Mouse (Mus musculus) hindbrain, embryonic 11.5 days (tissue): ENCODE measurements at regions not wholly inside any gene's neighbourhood (a gene's known extent, or its start where the extent isn't known, plus 50 kb on each side); places are given as distances from the start of the nearest gene placed in this dataset.
"Not testable (repeated sequence)": the region's sequence is repeated elsewhere in the genome, so short reads cannot be mapped to it uniquely, and the experiment has no call there.

Experiments used
- ATAC-seq: fragments of 200-750 bp; cut with Nextera tagmentation; 2 replicates; pipeline ENCODE4 v1.8.0; 2017; ENCODE audit warnings: mild to moderate bottlenecking, moderate TSS enrichment, moderate library complexity; ENCODE audit not compliant: low FRiP score
- DNase-seq: peaks from one replicate; pipeline ENCODE4 v3.0.0-alpha.2; 2015; ENCODE audit warnings: low spot score
- H3K27ac ChIP-seq: fragments of 300-500 bp; sonication (generic); 2 replicates; pipeline ENCODE4 v1.5.1; 2014; ENCODE audit warnings: mild to moderate bottlenecking, low read depth, low read length
- H3K27me3 ChIP-seq: fragments of 300-500 bp; sonication (generic); 2 replicates; pipeline ENCODE4 v1.6.1; 2014; ENCODE audit warnings: mild to moderate bottlenecking, low read length, moderate library complexity, mixed read lengths; ENCODE audit not compliant: control insufficient read depth, insufficient read depth
- H3K36me3 ChIP-seq: fragments of 300-500 bp; sonication (generic); 2 replicates; pipeline ENCODE4 v1.6.1; 2014; ENCODE audit warnings: mild to moderate bottlenecking, low read length, moderate library complexity, mixed read lengths; ENCODE audit not compliant: control insufficient read depth, insufficient read depth
- H3K4me1 ChIP-seq: fragments of 300-500 bp; sonication (generic); replicated peaks from 2 replicates; pipeline ENCODE4 v1.6.1; 2014; ENCODE audit warnings: low read length, mixed read lengths; ENCODE audit not compliant: control insufficient read depth, insufficient read depth
- H3K4me2 ChIP-seq: fragments of 300-500 bp; sonication (generic); replicated peaks from 2 replicates; pipeline ENCODE4 v1.6.1; 2014; ENCODE audit warnings: mild to moderate bottlenecking, low read depth, low read length
- H3K4me3 ChIP-seq: fragments of 300-500 bp; sonication (generic); 2 replicates; pipeline ENCODE4 v1.5.1; 2014; ENCODE audit warnings: low read depth, low read length
- H3K9ac ChIP-seq: fragments of 300-500 bp; sonication (generic); 2 replicates; pipeline ENCODE4 v1.6.1; 2014; ENCODE audit warnings: low read depth, low read length
- H3K9me3 ChIP-seq: fragments of 300-500 bp; sonication (generic); 2 replicates; pipeline ENCODE4 v1.6.1; 2016; ENCODE audit warnings: low read length; ENCODE audit not compliant: control insufficient read depth
- WGBS: fragments of 180-500 bp; shearing (Covaris S2); extraction: QIAGEN DNeasy Blood & Tissue Kit; methylation state at CpG from one replicate; pipeline ENCODE4 v1.1.7; 2014; 5-methylcytosine and 5-hydroxymethylcytosine counted together

DNA sequence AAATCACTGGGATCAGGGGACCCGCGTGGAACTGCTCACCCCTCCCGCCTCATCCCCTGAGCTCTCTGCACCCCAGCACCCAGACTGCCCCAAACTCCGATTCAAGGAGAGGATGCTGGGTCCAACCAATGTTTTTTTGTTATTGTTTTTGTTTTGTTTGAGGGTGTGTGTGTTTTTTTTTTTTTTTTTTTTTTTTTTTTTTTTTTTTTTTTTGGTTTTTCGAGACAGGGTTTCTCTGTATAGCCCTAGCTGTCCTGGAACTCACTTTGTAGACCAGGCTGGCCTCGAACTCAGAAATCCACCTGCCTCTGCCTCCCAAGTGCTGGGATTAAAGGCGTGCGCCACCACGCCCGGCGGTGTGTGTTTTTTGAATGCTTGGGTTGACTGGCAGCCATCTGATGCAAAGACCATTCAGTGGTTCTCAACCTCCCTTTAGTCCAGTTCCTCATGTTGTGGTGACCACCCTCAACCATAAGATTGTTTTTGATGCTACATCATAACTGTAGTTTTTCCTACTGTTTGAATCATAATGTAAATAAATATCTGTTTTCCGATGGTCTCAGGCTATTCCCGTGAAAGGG is 81.3 kb upstream of the Akt3 start:
- not testable (repeated sequence) for H3K9me3 ChIP-seq, ATAC-seq, H3K4me1 ChIP-seq, DNase-seq, H3K27me3 ChIP-seq, H3K36me3 ChIP-seq
- H3K9ac ChIP-seq, result peak overlapping the region; percentile 50
- H3K4me2 ChIP-seq, result peak overlapping the region; percentile 64
- H3K4me3 ChIP-seq, result peak overlapping the region; percentile 28
- 61% methylated on average over 11 of the region's 13 CpGs for WGBS
- peak overlapping the region; percentile 78 for H3K27ac ChIP-seq

GRCm38 (mm10) chr1:177338466-177339206 is 80.6 kb upstream of the Akt3 start:
- Histone ChIP-seq H3K27me3 (no peaks in the 10 kb centered on the region), H3K9ac (peak overlapping the region; percentile 50), H3K27ac (peak overlapping the region; percentile 78), H3K9me3 (no peaks in the 10 kb centered on the region), H3K4me2 (peak overlapping the region; percentile 64), H3K4me1 (peaks cover 6% of the 10 kb centered on the region; the same call in 1 of the 2 replicates), H3K36me3 (no peaks in the 10 kb centered on the region), H3K4me3 (peak overlapping the region; percentile 28)
- WGBS, result 4% methylated on average over 32 of the region's 32 CpGs
- ATAC-seq (peak; percentile 92), DNase-seq (peak; percentile 79)

- DNase-seq, result no peak
- Histone ChIP-seq H3K27ac (peak overlapping the region; percentile 78; the same call in 1 of the 2 replicates), H3K4me3 (no peak overlapping the region), H3K4me1 (peaks cover 6% of the 10 kb centered on the region; the same call in 1 of the 2 replicates), H3K9ac (no peak overlapping the region), H3K27me3 (no peaks in the 10 kb centered on the region), H3K4me2 (no peak overlapping the region), H3K36me3 (no peaks in the 10 kb centered on the region), H3K9me3 (no peaks in the 10 kb centered on the region)
- ATAC-seq, result no peak
Measured at GRCm38 (mm10) chr1:177337756-177338155, 79.8 kb upstream of the Akt3 start.

GRCm38 (mm10) chr1:177337141-177337540 is 79.1 kb upstream of the Akt3 start:
- H3K27ac ChIP-seq, result no peak overlapping the region
- no peaks in the 10 kb centered on the region for H3K9me3 ChIP-seq
- H3K27me3 ChIP-seq, result no peaks in the 10 kb centered on the region
- WGBS, result 86% methylated on average over 4 of the region's 4 CpGs
- ATAC-seq (no peak), DNase-seq (no peak)
- H3K4me2 ChIP-seq, result no peak overlapping the region
- no peak overlapping the region for H3K4me3 ChIP-seq
- no peaks in the 10 kb centered on the region for H3K36me3 ChIP-seq
- peaks cover 6% of the 10 kb centered on the region; the same call in 1 of the 2 replicates for H3K4me1 ChIP-seq
- H3K9ac ChIP-seq, result no peak overlapping the region

GRCm38 (mm10) chr1:177336436-177336835 is 78.4 kb upstream of the Akt3 start:
- no peak overlapping the region for H3K4me3 ChIP-seq
- no peaks in the 10 kb centered on the region for H3K27me3 ChIP-seq
- ATAC-seq (no peak), DNase-seq (no peak)
- WGBS, result 82% methylated on average over 2 of the region's 2 CpGs
- peaks cover 6% of the 10 kb centered on the region; the same call in 1 of the 2 replicates for H3K4me1 ChIP-seq
- H3K36me3 ChIP-seq, result no peaks in the 10 kb centered on the region
- H3K9ac ChIP-seq, result no peak overlapping the region
- H3K9me3 ChIP-seq, result no peaks in the 10 kb centered on the region
- H3K27ac ChIP-seq, result no peak overlapping the region
- no peak overlapping the region for H3K4me2 ChIP-seq

GRCm38 (mm10) chr1:177335961-177336360 is 78.0 kb upstream of the Akt3 start:
- Histone ChIP-seq H3K9ac (no peak overlapping the region), H3K36me3 (no peaks in the 10 kb centered on the region), H3K9me3 (no peaks in the 10 kb centered on the region), H3K4me1 (peaks cover 6% of the 10 kb centered on the region; the same call in 1 of the 2 replicates), H3K4me3 (no peak overlapping the region), H3K4me2 (no peak overlapping the region), H3K27me3 (no peaks in the 10 kb centered on the region), H3K27ac (no peak overlapping the region)
- 89% methylated on average over 6 of the region's 6 CpGs for WGBS
- ATAC-seq (no peak), DNase-seq (no peak)

DNA sequence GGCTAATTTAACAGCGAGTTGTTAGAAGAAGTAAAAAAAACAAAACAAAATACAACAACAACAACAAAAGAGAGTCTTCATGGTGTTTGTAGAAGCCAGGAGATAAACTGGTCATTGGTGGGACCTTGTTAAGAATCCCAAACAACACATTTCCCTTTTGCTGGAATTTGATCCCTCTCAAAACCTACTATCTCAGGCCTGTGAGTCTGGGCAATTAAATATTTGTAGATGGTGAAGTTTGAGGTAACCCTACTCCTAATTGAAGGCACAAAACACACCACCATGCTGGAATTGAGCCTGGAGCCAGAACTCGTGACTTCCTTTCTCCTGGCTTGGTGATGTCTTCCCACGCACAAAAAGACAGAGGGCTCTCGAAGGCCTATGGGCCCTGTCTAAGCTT is 65.4 kb upstream of the Akt3 start:
- Histone ChIP-seq H3K27ac (0 out of 2 replicates have a peak overlapping the region, but pooled peaks have one; percentile 47), H3K36me3 (no peaks in the 10 kb centered on the region), H3K4me1 (0 out of 2 replicates have a peak, but pooled peaks cover 3% of the 10 kb centered on the region), H3K9ac (no peak overlapping the region), H3K9me3 (no peaks in the 10 kb centered on the region), H3K27me3 (no peaks in the 10 kb centered on the region), H3K4me3 (peak overlapping the region; percentile 36), H3K4me2 (peak overlapping the region; percentile 66)
- no peak for DNase-seq
- ATAC-seq, result no peak
- 40% methylated on average over 4 of the region's 4 CpGs for WGBS

- Histone ChIP-seq H3K9ac (peak overlapping the region; percentile 55), H3K27me3 (no peaks in the 10 kb centered on the region), H3K4me2 (peak overlapping the region; percentile 66), H3K4me1 (0 out of 2 replicates have a peak, but pooled peaks cover 3% of the 10 kb centered on the region), H3K9me3 (no peaks in the 10 kb centered on the region), H3K4me3 (peak overlapping the region; percentile 36), H3K36me3 (no peaks in the 10 kb centered on the region), H3K27ac (peak overlapping the region; percentile 47)
- DNase-seq (peak; percentile 70), ATAC-seq (peak; percentile 83)
- WGBS, result under 1% methylated on average over 40 of the region's 40 CpGs
Measured at GRCm38 (mm10) chr1:177322745-177323299, 64.8 kb upstream of the Akt3 start.
